Mouse (Mus musculus): ENCODE results near the gene Slc6a19. TPM values are rescaled to one million over a fixed set of nuclear protein-coding genes. Genes with fewer than 3 reads are reported as not detected.

Gene Slc6a19
- polyA plus RNA-seq, 1 experiment, result not detected

DNA sequence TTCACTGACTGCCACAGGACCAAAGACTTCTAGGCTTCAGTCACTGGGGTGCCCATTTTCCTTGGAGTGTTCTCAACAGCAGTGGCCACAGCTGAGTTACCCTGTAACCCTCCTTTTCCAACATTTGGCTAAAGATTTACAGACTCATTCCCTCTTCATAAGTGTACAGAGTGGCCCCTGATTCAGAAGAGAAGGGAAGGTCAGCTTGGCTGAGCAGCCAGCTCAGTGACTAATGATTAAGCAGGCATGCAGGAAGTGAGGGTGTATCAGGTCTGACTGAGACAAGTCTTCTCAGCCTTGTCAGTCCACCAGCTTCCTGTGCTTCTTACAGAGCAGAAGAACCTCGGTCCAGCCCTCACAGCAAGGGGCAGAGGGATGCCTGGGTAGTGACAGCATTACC lies 24.3 kb downstream of the Slc6a19 start:
- H3K4me3 ChIP-seq (replicated peaks), result peak overlapping the region; percentile 64
- peaks cover 29% of the 10 kb centered on the region for H3K27me3 ChIP-seq (replicated peaks)
- TF ChIP-seq GATA1 (IDR thresholded peaks at IDR 0.05; ENCODE audit: borderline replicate concordance, low read length) (no peak), FLI1 (IDR thresholded peaks at IDR 0.05; ENCODE audit: low read length) (no peak)
- peaks cover 72% of the 10 kb centered on the region for H3K4me1 ChIP-seq
- no peaks in the 10 kb centered on the region for H3K9me3 ChIP-seq
- no peaks in the 10 kb centered on the region for H3K36me3 ChIP-seq (replicated peaks; ENCODE audit: low read length)

DNA sequence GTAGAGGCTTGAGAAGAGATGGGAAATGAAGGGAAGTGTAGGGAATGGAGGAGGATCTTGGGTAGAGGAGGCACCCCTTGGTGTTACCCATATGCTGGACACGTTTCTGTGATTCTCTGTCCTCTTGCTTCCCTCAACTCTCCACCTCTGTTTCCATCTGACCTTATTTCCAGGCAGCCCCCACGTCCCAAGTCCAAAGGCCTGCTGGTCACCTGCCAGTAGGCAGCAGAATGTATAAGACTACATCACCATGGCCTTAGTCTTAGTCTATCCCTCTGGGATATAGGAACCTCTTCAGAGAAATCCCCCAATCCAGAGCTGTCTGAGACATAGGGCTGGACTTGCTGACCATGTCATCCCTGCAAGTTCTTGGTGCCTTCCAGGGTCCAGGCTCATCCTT lies 25.4 kb downstream of the Slc6a19 start:
- no peaks in the 10 kb centered on the region for H3K36me3 ChIP-seq (replicated peaks; ENCODE audit: low read length)
- H3K4me3 ChIP-seq (replicated peaks), result no peak overlapping the region
- no peak for TF ChIP-seq GATA1 (IDR thresholded peaks at IDR 0.05; ENCODE audit: borderline replicate concordance, low read length)
- no peak for TF ChIP-seq FLI1 (IDR thresholded peaks at IDR 0.05; ENCODE audit: low read length)
- peaks cover 73% of the 10 kb centered on the region for H3K4me1 ChIP-seq
- peaks cover 33% of the 10 kb centered on the region for H3K27me3 ChIP-seq (replicated peaks)
- no peaks in the 10 kb centered on the region for H3K9me3 ChIP-seq

DNA sequence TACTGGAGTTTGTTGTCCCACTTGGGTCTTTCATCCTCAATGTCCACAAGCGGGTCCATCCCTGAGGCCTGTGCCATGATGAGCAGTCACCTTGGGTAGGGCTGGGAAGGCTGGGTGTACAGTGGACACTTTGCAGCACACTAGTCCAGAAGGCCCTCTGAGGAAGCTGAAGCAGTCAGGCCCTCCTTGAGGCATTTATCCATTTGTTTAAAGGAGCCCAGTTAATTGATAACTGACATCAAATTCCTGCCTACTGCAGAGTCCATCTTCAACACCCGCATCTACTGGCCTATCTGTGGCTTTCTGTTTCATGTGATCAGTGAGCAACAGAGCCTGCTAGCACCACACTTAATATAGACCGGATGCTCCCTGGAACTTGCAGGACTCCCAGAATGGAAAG lies 26.8 kb downstream of the Slc6a19 start, which contains the start of gene Slc6a18:
Gene Slc6a18 (minus strand): TSS at position 171 of the 400 bp plus-strand sequence.
- Histone ChIP-seq H3K36me3 (replicated peaks; ENCODE audit: low read length) (no peaks in the 10 kb centered on the region), H3K4me3 (replicated peaks) (no peak within 1 kb of the TSS), H3K9me3 (no peaks in the 10 kb centered on the region), H3K4me1 (peaks cover 67% of the 10 kb centered on the region), H3K27me3 (replicated peaks) (peaks cover 39% of the 10 kb centered on the region)
- TF ChIP-seq GATA1 (IDR thresholded peaks at IDR 0.05; ENCODE audit: borderline replicate concordance, low read length) (no peak), FLI1 (IDR thresholded peaks at IDR 0.05; ENCODE audit: low read length) (no peak)

DNA sequence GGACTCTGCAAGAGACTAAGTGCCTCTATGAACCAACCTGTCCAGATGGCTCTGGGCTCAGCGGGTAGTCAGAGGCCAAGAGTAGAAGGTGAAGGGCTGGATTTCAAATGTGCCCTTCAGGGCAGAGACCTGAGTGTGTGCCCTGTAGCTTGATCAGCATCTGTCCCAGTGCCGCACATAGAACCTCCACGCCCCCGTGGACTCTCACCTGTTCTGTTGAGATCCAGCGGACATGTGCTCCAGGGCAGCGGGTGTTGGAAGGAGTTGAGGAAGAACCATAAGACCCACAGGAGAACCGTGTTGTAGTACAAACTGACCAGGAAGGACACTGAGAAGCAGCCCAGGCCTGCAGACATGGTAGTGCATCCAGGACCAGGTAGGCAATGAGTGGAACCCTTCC lies 29.5 kb downstream of the Slc6a19 start:
- H3K27me3 ChIP-seq (replicated peaks), result peaks cover 59% of the 10 kb centered on the region
- H3K4me1 ChIP-seq, result peaks cover 46% of the 10 kb centered on the region
- TF ChIP-seq FLI1 (IDR thresholded peaks at IDR 0.05; ENCODE audit: low read length) (no peak), GATA1 (IDR thresholded peaks at IDR 0.05; ENCODE audit: borderline replicate concordance, low read length) (no peak)
- no peaks in the 10 kb centered on the region for H3K36me3 ChIP-seq (replicated peaks; ENCODE audit: low read length)
- H3K9me3 ChIP-seq, result no peaks in the 10 kb centered on the region
- H3K4me3 ChIP-seq (replicated peaks), result no peak overlapping the region

DNA sequence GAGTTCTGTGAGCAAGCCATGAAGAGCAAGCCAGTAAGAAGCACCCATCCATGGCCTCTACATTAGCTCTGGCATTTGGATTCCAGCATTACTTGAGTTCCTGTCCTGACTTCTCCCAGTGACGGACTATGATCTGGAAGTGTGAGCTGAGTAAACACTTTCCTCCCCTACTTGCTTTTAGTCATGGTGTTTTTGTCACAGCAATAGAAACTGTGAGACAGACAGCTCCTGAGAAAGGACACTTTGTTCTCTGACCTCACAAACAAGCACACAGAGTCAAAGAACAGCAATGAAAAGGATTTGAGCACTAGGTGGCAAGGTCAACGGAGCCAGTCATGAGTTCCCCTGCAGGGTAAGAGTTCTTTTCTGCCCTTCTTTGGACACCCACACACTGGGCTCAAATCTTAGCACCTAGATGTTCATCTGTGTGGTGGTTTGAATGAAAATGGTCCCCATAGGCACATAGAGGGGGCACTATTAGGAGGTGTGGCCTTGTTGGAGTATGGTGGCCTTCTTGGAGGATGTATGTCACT lies 44.4 kb downstream of the Slc6a19 start:
- Histone ChIP-seq H3K4me1 (no peaks in the 10 kb centered on the region), H3K9me3 (peaks cover 7% of the 10 kb centered on the region), H3K27me3 (replicated peaks) (peaks cover 53% of the 10 kb centered on the region), H3K4me3 (replicated peaks) (no peak overlapping the region), H3K36me3 (replicated peaks; ENCODE audit: low read length) (no peaks in the 10 kb centered on the region)
- TF ChIP-seq GATA1 (IDR thresholded peaks at IDR 0.05; ENCODE audit: borderline replicate concordance, low read length), result no peak
- TF ChIP-seq FLI1 (IDR thresholded peaks at IDR 0.05; ENCODE audit: low read length), result no peak

DNA sequence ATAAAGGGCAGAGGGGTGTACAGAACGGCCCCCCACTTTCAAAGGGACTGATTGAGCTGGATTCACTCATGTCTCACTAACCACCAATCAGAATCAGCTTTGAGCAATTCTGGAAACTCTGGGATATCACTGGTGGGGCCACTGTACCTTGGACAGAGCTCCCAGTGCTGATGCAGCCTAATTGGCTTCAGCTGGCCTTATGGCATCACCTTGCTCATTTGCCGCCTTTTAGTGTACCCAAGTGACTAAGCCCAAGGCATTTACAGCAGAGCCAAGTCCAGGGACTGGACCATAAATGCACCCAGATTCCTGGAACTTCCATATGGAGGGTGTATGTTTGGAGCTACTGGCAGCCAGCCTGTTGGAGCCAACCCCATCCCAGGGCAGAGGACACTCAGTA lies 45.7 kb downstream of the Slc6a19 start:
- TF ChIP-seq FLI1 (IDR thresholded peaks at IDR 0.05; ENCODE audit: low read length), result no peak
- no peak for TF ChIP-seq GATA1 (IDR thresholded peaks at IDR 0.05; ENCODE audit: borderline replicate concordance, low read length)
- H3K27me3 ChIP-seq (replicated peaks), result peaks cover 46% of the 10 kb centered on the region
- no peaks in the 10 kb centered on the region for H3K36me3 ChIP-seq (replicated peaks; ENCODE audit: low read length)
- H3K4me3 ChIP-seq (replicated peaks), result no peak overlapping the region
- H3K9me3 ChIP-seq, result peaks cover 7% of the 10 kb centered on the region
- no peaks in the 10 kb centered on the region for H3K4me1 ChIP-seq

DNA sequence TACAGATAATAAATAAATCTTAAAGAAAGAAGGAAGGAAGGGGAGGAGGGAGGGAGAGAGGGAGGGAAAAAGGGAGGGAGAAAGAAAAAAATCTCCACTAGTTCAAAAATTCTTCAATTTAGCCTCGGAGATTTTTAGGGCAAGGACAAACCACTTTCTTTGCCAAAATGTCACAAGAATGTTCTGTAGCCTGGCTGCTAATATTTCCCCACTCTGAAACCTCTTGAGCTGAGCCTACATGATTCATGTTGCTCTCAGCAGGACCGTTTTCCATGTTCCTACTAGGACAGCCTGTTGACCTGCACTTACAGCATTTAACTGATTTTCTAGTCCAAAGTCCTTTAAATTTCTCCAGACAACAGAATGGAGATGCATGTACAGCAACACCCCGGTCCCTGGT lies 49.7 kb downstream of the Slc6a19 start:
- H3K9me3 ChIP-seq, result peaks cover 9% of the 10 kb centered on the region
- H3K27me3 ChIP-seq (replicated peaks), result peaks cover 28% of the 10 kb centered on the region
- H3K4me1 ChIP-seq, result no peaks in the 10 kb centered on the region
- TF ChIP-seq FLI1 (IDR thresholded peaks at IDR 0.05; ENCODE audit: low read length) (no peak), GATA1 (IDR thresholded peaks at IDR 0.05; ENCODE audit: borderline replicate concordance, low read length) (no peak)
- H3K36me3 ChIP-seq (replicated peaks; ENCODE audit: low read length), result no peaks in the 10 kb centered on the region
- no peak overlapping the region for H3K4me3 ChIP-seq (replicated peaks)

DNA sequence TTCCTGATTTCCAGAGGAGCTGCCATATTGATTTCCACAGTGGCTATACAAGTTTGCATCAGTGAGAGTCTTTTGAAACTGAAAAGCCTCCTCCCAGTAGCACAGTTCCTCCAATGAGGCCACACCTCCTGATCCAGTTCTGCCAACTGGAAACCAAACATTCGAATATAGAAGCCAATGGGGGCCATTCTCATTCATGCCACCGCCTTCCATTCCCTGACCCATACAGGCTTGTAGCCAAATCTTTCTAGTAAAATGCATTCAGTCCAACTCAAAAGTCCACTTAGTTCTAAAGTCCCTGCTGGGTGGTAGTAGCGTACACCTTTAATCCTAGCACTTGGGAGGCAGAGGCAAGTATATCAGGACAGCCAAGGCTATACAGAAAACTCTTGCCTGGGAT lies 51.4 kb downstream of the Slc6a19 start:
- no peak overlapping the region for H3K4me3 ChIP-seq (replicated peaks)
- peaks cover 28% of the 10 kb centered on the region for H3K27me3 ChIP-seq (replicated peaks)
- H3K36me3 ChIP-seq (replicated peaks; ENCODE audit: low read length), result no peaks in the 10 kb centered on the region
- TF ChIP-seq FLI1 (IDR thresholded peaks at IDR 0.05; ENCODE audit: low read length) (no peak), GATA1 (IDR thresholded peaks at IDR 0.05; ENCODE audit: borderline replicate concordance, low read length) (no peak)
- peaks cover 6% of the 10 kb centered on the region for H3K9me3 ChIP-seq
- H3K4me1 ChIP-seq, result no peaks in the 10 kb centered on the region

DNA sequence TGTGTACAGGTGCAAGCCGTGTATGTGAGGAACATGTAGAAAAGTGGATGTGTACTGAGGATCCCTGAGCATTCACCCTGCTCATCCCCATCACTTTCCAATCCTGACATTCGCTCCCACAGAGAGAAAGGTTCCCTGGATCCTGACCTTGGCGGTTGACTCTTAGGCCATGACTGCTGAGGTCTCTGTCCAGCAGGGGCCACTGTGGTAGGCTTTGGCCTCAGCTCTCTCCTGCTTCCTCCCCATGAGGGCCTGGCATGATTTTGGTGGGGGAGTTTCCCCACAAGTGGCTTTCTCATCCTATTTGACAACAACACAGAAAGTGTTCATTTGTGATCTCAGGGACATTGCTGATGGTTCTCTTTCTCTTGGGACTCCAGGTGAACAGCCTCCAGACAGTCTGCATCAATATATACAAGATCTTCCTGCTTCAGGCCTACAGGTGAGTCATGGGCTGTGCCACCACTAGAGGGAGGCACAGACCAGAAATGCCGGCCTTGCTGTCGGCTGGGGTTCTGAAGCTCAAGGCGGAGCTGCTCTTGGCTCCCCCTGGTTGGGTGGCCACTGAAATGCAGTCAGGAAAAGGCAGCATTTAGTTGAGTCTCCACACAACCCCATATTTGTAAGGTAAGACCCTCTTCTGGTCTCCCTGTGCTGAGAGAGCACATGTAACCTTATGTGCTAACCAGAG lies 58.1 kb downstream of the Slc6a19 start:
- no peaks in the 10 kb centered on the region for H3K4me1 ChIP-seq
- H3K9me3 ChIP-seq, result peaks cover 6% of the 10 kb centered on the region
- H3K36me3 ChIP-seq (replicated peaks; ENCODE audit: low read length), result no peaks in the 10 kb centered on the region
- H3K4me3 ChIP-seq (replicated peaks), result no peak overlapping the region
- TF ChIP-seq GATA1 (IDR thresholded peaks at IDR 0.05; ENCODE audit: borderline replicate concordance, low read length) (no peak), FLI1 (IDR thresholded peaks at IDR 0.05; ENCODE audit: low read length) (no peak)
- H3K27me3 ChIP-seq (replicated peaks), result peaks cover 64% of the 10 kb centered on the region

DNA sequence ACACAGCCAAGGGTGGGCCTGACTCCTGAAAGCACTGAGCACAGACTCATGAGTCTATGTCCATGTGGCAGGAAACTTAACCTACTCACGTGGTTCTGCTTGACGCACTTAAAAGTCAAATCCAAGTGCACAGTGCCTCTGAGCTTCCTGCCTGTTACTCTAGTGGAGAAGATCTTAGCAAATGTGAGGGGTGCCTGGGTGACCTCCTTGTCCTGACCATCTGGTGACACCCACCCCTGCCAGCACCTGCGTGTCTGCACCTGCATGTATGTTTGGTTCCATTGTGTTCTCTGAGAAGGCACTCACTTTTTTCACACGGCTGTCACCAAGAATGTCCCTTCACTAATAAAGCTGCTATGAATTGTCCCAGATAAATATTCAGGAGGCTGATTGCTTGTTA lies 63.4 kb downstream of the Slc6a19 start:
- Histone ChIP-seq H3K9me3 (no peaks in the 10 kb centered on the region), H3K4me1 (no peaks in the 10 kb centered on the region), H3K36me3 (replicated peaks; ENCODE audit: low read length) (no peaks in the 10 kb centered on the region), H3K4me3 (replicated peaks) (no peak overlapping the region), H3K27me3 (replicated peaks) (peaks cover 53% of the 10 kb centered on the region)
- TF ChIP-seq FLI1 (IDR thresholded peaks at IDR 0.05; ENCODE audit: low read length) (no peak), GATA1 (IDR thresholded peaks at IDR 0.05; ENCODE audit: borderline replicate concordance, low read length) (no peak)

Measured in megakaryocyte, embryonic 14.5 days (primary cell).